ENCODE assay signal across 27 mouse cellular contexts in the genomic region with DNA sequence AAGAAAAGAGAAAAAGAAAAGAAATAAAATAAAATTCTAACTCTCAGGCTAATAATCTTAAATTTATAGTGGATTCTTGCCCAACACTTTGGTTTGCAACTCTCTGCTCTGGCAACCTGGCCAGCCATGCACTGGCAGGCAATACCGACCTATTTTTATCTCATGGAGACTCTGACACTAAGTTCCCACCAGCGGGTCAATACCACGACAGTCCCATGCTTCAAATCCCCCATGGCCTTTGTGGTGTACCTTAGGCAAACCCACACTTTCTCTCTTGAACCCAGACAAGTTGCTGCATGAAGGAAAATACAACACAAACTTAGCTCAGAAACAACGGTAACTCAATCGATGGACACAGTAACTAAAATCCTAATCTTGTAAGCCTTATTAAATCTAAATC.
"Had no signal": no experiment of that assay in that cellular context is flagged by ENCODE, and none has a peak within 500 bp of the region (broad histone marks: within the 10 kb centered on the region; RNA-seq: fewer than 3 reads in every experiment).

No protein-coding gene starts in this region.

- H3K4me2 ChIP-seq: heart, embryonic 13.5 days; heart, embryonic 15.5 days; hindbrain, embryonic 12.5 days; hindbrain, embryonic 14.5 days; intestine, embryonic 15.5 days; limb, embryonic 13.5 days; limb, embryonic 15.5 days; liver, embryonic 12.5 days had no signal

- H3K27me3 ChIP-seq: heart, embryonic 13.5 days; heart, embryonic 15.5 days; hindbrain, embryonic 12.5 days; intestine, embryonic 15.5 days; limb, embryonic 13.5 days; limb, embryonic 15.5 days; liver, embryonic 12.5 days had no signal

- H3K27ac ChIP-seq: gastrocnemius, adult 2 months; heart, adult 2 months; heart, embryonic 10.5 days; heart, embryonic 13.5 days; heart, embryonic 15.5 days; hindbrain, embryonic 10.5 days; hindbrain, embryonic 12.5 days; hindbrain, embryonic 14.5 days; intestine, embryonic 15.5 days; kidney, postnatal 0 days; limb, embryonic 13.5 days; limb, embryonic 15.5 days; liver, embryonic 12.5 days; liver, embryonic 14.5 days had no signal

- H3K36me3 ChIP-seq: heart, embryonic 10.5 days; heart, embryonic 13.5 days; heart, embryonic 15.5 days; hindbrain, embryonic 10.5 days; hindbrain, embryonic 12.5 days; intestine, embryonic 15.5 days; limb, embryonic 13.5 days; limb, embryonic 15.5 days; liver, embryonic 12.5 days had no signal

- DNase-seq: gastrocnemius, adult 2 months; gastrocnemius, postnatal 10 days; gastrocnemius, postnatal 25 days; heart, postnatal 4 days; kidney, adult 18-20 months; kidney, adult 8-10 months; kidney, postnatal 14 days; kidney, postnatal 36 days; layer of hippocampus, adult 9-11 months; layer of hippocampus, postnatal 36 days; left cerebral cortex, postnatal 4 days had no signal

- H3K4me1 ChIP-seq: heart, embryonic 10.5 days; heart, embryonic 13.5 days; heart, embryonic 15.5 days; hindbrain, embryonic 10.5 days; hindbrain, embryonic 12.5 days; intestine, embryonic 15.5 days; limb, embryonic 13.5 days; limb, embryonic 15.5 days; liver, embryonic 12.5 days had no signal

- H3K9ac ChIP-seq: heart, embryonic 13.5 days; heart, embryonic 15.5 days; hindbrain, embryonic 12.5 days; hindbrain, embryonic 14.5 days; intestine, embryonic 15.5 days; limb, embryonic 13.5 days; limb, embryonic 15.5 days; liver, embryonic 12.5 days; liver, embryonic 14.5 days had no signal

- H3K9me3 ChIP-seq: heart, embryonic 10.5 days; heart, embryonic 13.5 days; heart, embryonic 15.5 days; hindbrain, embryonic 10.5 days; hindbrain, embryonic 12.5 days; intestine, embryonic 15.5 days; limb, embryonic 13.5 days; limb, embryonic 15.5 days; liver, embryonic 12.5 days had no signal

- ATAC-seq: hindbrain, embryonic 16.5 days; inflammation-experienced regulatory T-cells, adult 6 months; intestine, embryonic 15.5 days; intestine, postnatal 0 days; liver, embryonic 12.5 days had no signal

- H3K4me3 ChIP-seq: gastrocnemius, adult 2 months; heart, adult 2 months; heart, embryonic 10.5 days; heart, embryonic 13.5 days; heart, embryonic 15.5 days; hindbrain, embryonic 10.5 days; hindbrain, embryonic 12.5 days; intestine, embryonic 15.5 days; limb, embryonic 13.5 days; limb, embryonic 15.5 days; liver, embryonic 12.5 days had no signal
